Mouse (Mus musculus) heart, embryonic 13.5 days (tissue): ENCODE measurements around the gene Dync1i1. TPM values are rescaled to one million over a fixed set of nuclear protein-coding genes. Genes with fewer than 3 reads are reported as not detected.

Experiments used
- ATAC-seq: fragments of 200-750 bp; cut with Nextera tagmentation; 2 replicates; pipeline ENCODE4 v1.8.0; 2017; ENCODE audit warnings: moderate TSS enrichment; ENCODE audit not compliant: insufficient number of reproducible peaks, low FRiP score, low TSS enrichment; ENCODE audit errors: extremely low read depth
- H3K27ac ChIP-seq: fragments of 300-500 bp; sonication (generic); replicated peaks from 2 replicates; pipeline ENCODE4 v1.5.1; 2015; ENCODE audit warnings: moderate library complexity, mild to moderate bottlenecking, inconsistent platforms
- H3K27me3 ChIP-seq: fragments of 300-500 bp; sonication (generic); replicated peaks from 2 replicates; pipeline ENCODE4 v1.6.1; 2015; ENCODE audit warnings: mild to moderate bottlenecking, inconsistent platforms
- H3K36me3 ChIP-seq: fragments of 300-500 bp; sonication (generic); 2 replicates; pipeline ENCODE4 v1.6.1; 2015; ENCODE audit warnings: mild to moderate bottlenecking, inconsistent platforms
- H3K4me1 ChIP-seq: fragments of 300-500 bp; sonication (generic); 2 replicates; pipeline ENCODE4 v1.6.1; 2015; ENCODE audit warnings: inconsistent platforms
- H3K4me2 ChIP-seq: fragments of 300-500 bp; sonication (generic); 2 replicates; pipeline ENCODE4 v1.6.1; 2015; ENCODE audit warnings: inconsistent platforms, mild to moderate bottlenecking, moderate library complexity
- H3K4me3 ChIP-seq: fragments of 300-500 bp; sonication (generic); 2 replicates; pipeline ENCODE4 v1.5.1; 2015; ENCODE audit warnings: moderate library complexity, mild to moderate bottlenecking, inconsistent platforms
- H3K9ac ChIP-seq: fragments of 300-500 bp; sonication (generic); 2 replicates; pipeline ENCODE4 v1.6.1; 2015; ENCODE audit warnings: inconsistent platforms, mild to moderate bottlenecking, moderate library complexity
- H3K9me3 ChIP-seq: fragments of 300-500 bp; sonication (generic); 2 replicates; pipeline ENCODE4 v1.6.1; 2016; ENCODE audit warnings: inconsistent platforms
- WGBS: fragments of 180-500 bp; shearing (Covaris S2); methylation state at CpG from one replicate; pipeline ENCODE4 v1.1.7; 2015; ENCODE audit warnings: mixed read lengths; 5-methylcytosine and 5-hydroxymethylcytosine counted together
- polyA plus RNA-seq: library from polyadenylated mRNA; unstranded; fragments of >200 nt; fragmentation: Nextera tagmentation; extraction: Ambion mirVana; gene quantifications from 2 replicates; pipeline ENCODE4 v1.2.1, GENCODE M21; 2015

Dync1i1 gene
- polyA plus RNA-seq, 1 experiment from 2014 or later, result 3.4 TPM

DNA sequence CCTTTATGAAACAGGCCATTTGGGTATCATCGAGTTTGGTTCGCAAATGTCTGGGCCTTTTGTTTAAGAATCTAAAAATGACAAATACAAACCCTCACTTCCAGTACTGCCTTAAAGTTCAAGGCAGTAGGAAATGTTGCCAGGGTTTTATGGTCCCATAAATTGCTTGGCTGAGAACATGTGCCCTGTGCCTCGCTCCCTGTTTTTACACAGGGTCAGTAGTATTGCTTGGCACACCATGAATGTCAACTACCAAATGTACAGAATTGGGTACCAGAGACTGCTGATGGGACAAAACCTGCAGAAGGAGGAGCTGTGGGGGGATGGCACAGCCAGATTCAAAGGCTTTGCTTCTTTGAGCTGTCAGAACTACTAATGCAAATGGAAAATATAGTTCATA is 100.0 kb downstream of the Dync1i1 start:
- Histone ChIP-seq H3K36me3 (no peaks in the 10 kb centered on the region), H3K9ac (no peak overlapping the region), H3K27me3 (no peaks in the 10 kb centered on the region), H3K4me1 (0 out of 2 replicates have a peak, but pooled peaks cover 3% of the 10 kb centered on the region), H3K4me3 (no peak overlapping the region), H3K9me3 (no peaks in the 10 kb centered on the region), H3K4me2 (no peak overlapping the region), H3K27ac (no peak overlapping the region)
- WGBS, result 87% methylated on average over 3 of the region's 3 CpGs
- no peak for ATAC-seq

DNA sequence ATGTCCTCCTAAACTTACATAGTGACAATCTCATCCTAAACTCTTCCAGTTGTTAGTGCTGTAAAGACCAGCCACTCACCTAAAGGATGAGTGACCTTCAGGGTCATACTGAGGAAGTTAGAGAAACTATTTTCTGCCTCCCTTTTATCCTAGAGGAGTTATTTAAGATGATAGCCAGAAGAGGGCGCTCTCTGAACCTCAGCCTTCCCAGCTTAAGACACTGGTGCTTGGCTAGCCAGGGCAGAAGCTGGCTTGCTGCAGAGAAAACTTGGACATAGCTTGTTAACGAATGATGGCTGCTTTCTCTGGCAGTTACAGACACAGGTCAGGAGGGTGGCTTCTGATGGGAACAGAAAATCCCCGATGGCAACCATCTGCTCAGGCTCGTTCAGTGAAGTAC is 101.6 kb downstream of the Dync1i1 start:
- 0 out of 2 replicates have a peak, but pooled peaks cover 3% of the 10 kb centered on the region for H3K4me1 ChIP-seq
- WGBS, result 56% methylated on average over 4 of the region's 4 CpGs
- no peaks in the 10 kb centered on the region for H3K36me3 ChIP-seq
- H3K27ac ChIP-seq, result no peak overlapping the region
- H3K27me3 ChIP-seq, result no peaks in the 10 kb centered on the region
- H3K9ac ChIP-seq, result no peak overlapping the region
- ATAC-seq, result no peak
- H3K9me3 ChIP-seq, result no peaks in the 10 kb centered on the region
- no peak overlapping the region for H3K4me2 ChIP-seq
- H3K4me3 ChIP-seq, result no peak overlapping the region

DNA sequence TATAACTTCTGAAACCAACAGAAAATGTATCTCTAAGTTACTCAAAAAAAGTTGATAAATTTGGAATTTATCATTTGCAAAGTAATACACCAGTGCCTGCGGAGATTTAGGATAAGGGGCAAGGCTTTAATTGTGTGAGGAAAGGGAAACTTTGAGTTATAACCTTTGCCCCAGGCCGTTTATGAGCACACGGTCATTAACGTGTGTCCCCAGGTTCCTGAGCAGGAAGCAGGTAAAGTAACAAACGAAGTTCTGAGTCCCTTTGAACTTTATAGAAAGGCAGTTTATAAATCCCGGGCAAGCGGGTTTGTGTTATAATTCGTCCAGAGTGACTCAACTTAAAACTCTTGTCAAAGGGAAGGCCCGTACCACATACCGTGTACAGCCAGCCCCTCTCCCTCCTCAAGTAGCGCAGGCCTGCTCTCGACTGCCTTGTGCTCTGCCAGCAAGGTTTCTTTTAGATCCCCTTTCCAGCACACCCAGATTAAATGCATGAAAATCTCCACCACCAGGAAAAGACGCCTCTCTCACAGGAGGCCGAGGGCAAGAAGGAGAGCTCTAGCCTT is 103.1 kb downstream of the Dync1i1 start:
- WGBS, result 71% methylated on average over 14 of the region's 14 CpGs
- ATAC-seq, result no peak
- no peaks in the 10 kb centered on the region for H3K27me3 ChIP-seq

DNA sequence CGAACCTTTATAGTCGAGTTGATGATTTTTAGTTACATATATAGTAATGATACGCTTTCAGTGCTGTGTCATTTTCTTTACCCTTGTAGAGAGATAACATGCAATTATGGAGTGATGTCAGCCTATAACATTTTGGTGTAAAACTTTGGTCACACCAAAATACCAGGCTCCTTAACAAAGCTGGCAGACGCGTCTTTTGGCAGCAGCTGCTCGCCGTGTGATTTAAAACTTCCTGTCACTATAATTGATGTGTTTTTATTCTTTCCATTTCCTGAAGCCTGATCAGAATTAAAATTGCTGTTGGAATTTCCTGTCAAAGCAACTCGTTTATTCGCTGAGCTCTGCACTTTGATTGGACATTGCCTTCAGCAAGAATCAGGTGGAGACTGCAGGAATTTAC is 103.7 kb downstream of the Dync1i1 start:
- Histone ChIP-seq H3K9ac (no peak overlapping the region), H3K36me3 (no peaks in the 10 kb centered on the region), H3K27ac (no peak overlapping the region), H3K4me1 (0 out of 2 replicates have a peak, but pooled peaks cover 3% of the 10 kb centered on the region), H3K9me3 (no peaks in the 10 kb centered on the region), H3K27me3 (no peaks in the 10 kb centered on the region), H3K4me3 (no peak overlapping the region), H3K4me2 (no peak overlapping the region)
- WGBS, result 66% methylated on average over 9 of the region's 9 CpGs
- no peak for ATAC-seq

More for the DNA sequence above, 103.1 kb downstream of the Dync1i1 start:
- Histone ChIP-seq H3K4me1 (0 out of 2 replicates have a peak, but pooled peaks cover 3% of the 10 kb centered on the region), H3K9ac (no peak overlapping the region), H3K9me3 (no peaks in the 10 kb centered on the region), H3K4me2 (no peak overlapping the region), H3K27ac (no peak overlapping the region), H3K36me3 (no peaks in the 10 kb centered on the region), H3K4me3 (no peak overlapping the region)

DNA sequence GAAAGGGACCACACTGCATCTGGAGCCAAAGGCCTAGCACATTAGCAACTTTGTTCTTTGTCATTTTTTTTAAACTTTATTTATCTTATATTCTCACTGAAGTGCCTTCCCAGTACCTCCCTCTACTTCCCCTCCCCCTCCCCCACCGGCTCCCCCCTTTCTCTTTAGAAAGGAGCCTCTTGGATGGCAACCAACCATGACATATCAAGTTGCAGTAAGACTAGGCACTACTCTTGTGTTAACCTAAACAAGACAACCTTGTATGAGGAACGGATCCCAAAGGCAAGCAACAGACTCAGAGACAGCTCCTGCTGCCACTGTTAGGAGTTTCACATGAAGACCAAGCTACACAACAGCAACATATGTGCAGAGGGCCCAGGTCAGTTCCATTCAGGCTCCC is 105.3 kb downstream of the Dync1i1 start:
- H3K4me2 ChIP-seq, result no peak overlapping the region
- H3K9me3 ChIP-seq, result no peaks in the 10 kb centered on the region
- H3K36me3 ChIP-seq, result no peaks in the 10 kb centered on the region
- no peak overlapping the region for H3K9ac ChIP-seq
- no peak overlapping the region for H3K4me3 ChIP-seq
- ATAC-seq, result no peak
- H3K4me1 ChIP-seq, result 0 out of 2 replicates have a peak, but pooled peaks cover 3% of the 10 kb centered on the region
- no peak overlapping the region for H3K27ac ChIP-seq
- no peaks in the 10 kb centered on the region for H3K27me3 ChIP-seq
- 77% methylated on average over 2 of the region's 2 CpGs for WGBS

DNA sequence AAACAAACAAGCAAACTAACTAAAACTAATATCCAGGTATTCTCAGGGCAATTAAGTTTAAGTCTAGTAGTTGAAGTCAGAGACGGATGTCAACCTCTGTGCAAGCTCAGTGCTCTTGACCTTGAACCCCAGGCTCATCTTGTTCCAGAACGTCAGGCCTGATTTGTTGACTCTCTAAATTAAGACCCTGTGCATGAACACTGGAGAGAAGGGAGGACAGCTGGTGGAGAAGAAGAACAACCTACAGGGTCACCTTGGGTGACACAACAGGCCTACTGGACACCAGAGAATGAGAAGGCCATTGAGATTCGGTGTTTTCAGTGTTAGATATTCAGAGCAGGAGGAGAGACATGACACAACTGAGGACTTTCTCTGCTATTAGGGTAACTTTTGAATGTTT is 105.8 kb downstream of the Dync1i1 start:
- no peaks in the 10 kb centered on the region for H3K36me3 ChIP-seq
- no peak overlapping the region for H3K4me3 ChIP-seq
- no peak for ATAC-seq
- 72% methylated on average over 3 of the region's 3 CpGs for WGBS
- no peak overlapping the region for H3K9ac ChIP-seq
- H3K4me1 ChIP-seq, result 0 out of 2 replicates have a peak, but pooled peaks cover 3% of the 10 kb centered on the region
- no peak overlapping the region for H3K27ac ChIP-seq
- H3K27me3 ChIP-seq, result no peaks in the 10 kb centered on the region
- no peak overlapping the region for H3K4me2 ChIP-seq
- no peaks in the 10 kb centered on the region for H3K9me3 ChIP-seq

DNA sequence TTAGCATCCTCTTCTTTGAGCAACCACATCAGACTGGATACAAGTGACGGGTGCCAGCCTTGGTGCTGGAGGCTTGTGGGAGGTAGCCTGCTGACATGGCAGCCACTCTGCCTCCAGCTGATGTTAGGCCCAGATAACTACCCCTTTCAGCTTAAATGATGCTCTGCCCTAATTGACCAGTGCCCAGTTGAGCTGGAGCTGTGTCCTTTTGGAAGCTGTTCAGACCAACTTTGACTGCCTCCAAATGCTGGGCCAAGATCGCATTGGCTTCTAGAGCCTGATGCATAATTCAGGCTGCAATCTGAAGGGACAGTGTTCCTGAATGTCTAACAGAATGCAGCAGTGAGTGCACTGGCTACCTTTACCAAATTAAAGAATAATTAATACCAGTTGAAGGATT is 107.4 kb downstream of the Dync1i1 start:
- Histone ChIP-seq H3K27ac (no peak overlapping the region), H3K27me3 (no peaks in the 10 kb centered on the region), H3K4me3 (no peak overlapping the region), H3K9ac (no peak overlapping the region), H3K36me3 (no peaks in the 10 kb centered on the region), H3K4me1 (0 out of 2 replicates have a peak, but pooled peaks cover 3% of the 10 kb centered on the region), H3K9me3 (no peaks in the 10 kb centered on the region), H3K4me2 (no peak overlapping the region)
- WGBS, result 85% methylated on average over 2 of the region's 2 CpGs
- no peak for ATAC-seq

DNA sequence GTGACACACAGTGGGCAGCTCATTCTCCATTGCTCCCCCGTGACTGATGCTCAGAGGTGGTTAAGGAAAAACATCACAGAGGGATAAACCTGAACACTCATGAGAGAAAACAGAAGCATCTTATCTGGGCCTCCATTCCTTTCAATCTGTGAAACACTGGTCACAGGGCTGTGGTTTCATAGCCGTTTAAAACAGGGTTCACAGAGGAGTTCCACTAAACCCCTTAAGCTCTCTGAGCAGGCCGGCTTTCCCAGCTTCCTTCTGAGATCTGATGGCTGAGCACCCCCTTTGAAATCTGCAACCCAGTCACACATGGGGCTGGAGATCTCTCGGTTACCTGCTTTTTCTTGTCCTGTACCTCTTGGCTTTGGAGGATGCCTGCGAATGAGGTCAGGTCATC is 117.0 kb downstream of the Dync1i1 start:
- no peaks in the 10 kb centered on the region for H3K9me3 ChIP-seq
- WGBS, result 73% methylated on average over 5 of the region's 5 CpGs
- ATAC-seq, result no peak
- no peak overlapping the region for H3K4me3 ChIP-seq
- no peaks in the 10 kb centered on the region for H3K27me3 ChIP-seq
- no peak overlapping the region for H3K4me2 ChIP-seq
- H3K27ac ChIP-seq, result no peak overlapping the region
- no peaks in the 10 kb centered on the region for H3K4me1 ChIP-seq
- no peaks in the 10 kb centered on the region for H3K36me3 ChIP-seq
- no peak overlapping the region for H3K9ac ChIP-seq

DNA sequence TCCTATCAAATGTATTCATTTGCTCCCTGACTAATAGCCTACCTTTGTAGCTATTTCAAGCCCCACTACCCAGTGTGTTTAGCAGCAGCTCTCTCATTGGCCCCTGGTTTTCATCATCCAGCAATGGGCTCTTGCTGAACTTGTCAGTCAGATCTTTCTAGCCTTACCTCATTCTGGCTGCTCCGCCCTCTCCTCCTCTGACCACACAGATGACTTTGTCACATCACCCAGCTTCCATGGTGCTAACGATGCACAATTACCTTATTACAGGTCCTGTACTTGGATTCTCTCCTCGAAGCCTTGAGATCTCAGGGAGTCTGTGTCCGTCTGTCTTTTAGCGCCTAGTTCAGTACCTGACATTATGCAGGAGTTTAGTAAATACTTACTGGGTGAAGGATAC is 120.7 kb downstream of the Dync1i1 start:
- no peak for ATAC-seq
- Histone ChIP-seq H3K4me3 (no peak overlapping the region), H3K4me1 (no peaks in the 10 kb centered on the region), H3K9me3 (no peaks in the 10 kb centered on the region), H3K4me2 (no peak overlapping the region), H3K27me3 (no peaks in the 10 kb centered on the region), H3K27ac (no peak overlapping the region), H3K36me3 (no peaks in the 10 kb centered on the region), H3K9ac (no peak overlapping the region)
- WGBS, result 86% methylated on average over 5 of the region's 5 CpGs

DNA sequence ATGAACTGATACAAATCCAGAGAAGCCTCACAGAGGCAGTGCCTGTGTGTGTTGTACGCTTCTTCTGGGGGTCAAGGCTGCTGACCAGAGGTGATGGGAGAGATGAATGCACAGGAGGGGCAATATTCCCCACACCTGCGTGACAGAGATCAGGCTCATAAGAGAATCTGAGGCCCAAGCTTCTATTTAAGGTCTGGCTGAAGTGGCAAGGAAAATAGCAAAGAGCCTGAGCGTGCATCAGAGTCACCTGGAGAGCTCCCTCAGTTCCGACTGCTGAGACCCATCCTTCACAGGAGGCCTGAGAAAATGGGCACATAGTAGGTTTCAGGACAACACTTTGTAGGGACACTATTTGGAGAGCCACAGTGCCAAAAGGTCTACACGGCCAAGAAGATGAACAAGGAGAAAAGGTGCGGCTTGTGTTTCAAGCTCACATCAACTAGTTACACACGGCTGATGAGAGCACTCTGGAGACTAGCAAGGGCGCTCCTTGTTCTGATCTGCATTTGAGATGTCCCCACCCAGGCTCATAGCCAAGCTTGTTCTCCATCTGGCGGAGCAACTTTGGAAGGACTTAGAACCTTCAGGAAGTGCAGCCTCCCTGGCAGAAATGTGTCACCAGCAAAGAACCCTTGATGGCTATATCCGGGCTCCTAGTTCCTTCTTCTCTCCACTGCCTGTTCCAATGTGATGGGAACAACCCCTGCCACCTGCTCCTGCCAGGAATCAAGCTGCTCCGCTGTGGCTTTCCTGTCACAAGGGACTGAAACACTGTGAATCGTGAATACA is 128.8 kb downstream of the Dync1i1 start:
- 79% methylated on average over 12 of the region's 12 CpGs for WGBS
- no peak for ATAC-seq

DNA sequence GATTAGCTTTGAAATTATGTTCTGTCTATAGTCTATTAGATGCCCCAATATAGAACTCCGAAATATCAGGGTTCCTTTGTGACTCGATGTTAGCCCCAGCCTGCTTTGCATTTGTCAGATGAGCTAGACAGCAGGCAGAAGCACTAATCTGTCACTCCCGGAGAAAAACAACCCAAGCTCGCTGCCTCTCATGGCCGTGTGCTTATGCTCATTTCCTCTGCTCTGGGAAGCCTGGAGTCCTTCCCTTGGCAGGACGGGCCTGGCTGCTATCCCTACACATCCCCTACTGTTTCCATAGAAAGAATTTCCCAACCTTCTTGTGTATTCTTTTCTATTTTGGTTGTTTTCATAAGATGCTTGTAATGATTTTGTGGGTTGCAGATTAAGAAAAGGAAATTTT is 130.1 kb downstream of the Dync1i1 start:
- H3K9ac ChIP-seq, result no peak overlapping the region
- H3K27ac ChIP-seq, result no peak overlapping the region
- H3K4me1 ChIP-seq, result 0 out of 2 replicates have a peak, but pooled peaks cover 4% of the 10 kb centered on the region
- no peaks in the 10 kb centered on the region for H3K36me3 ChIP-seq
- H3K4me2 ChIP-seq, result no peak overlapping the region
- H3K4me3 ChIP-seq, result no peak overlapping the region
- H3K9me3 ChIP-seq, result no peaks in the 10 kb centered on the region
- WGBS, result 46% methylated on average over 6 of the region's 6 CpGs
- H3K27me3 ChIP-seq, result peaks cover 5% of the 10 kb centered on the region; the same call in 1 of the 2 replicates
- ATAC-seq, result no peak

More for the DNA sequence above, 128.8 kb downstream of the Dync1i1 start:
- Histone ChIP-seq H3K36me3 (no peaks in the 10 kb centered on the region), H3K9me3 (no peaks in the 10 kb centered on the region), H3K4me3 (no peak overlapping the region), H3K4me2 (no peak overlapping the region), H3K27ac (no peak overlapping the region), H3K9ac (no peak overlapping the region), H3K27me3 (peaks cover 2% of the 10 kb centered on the region; the same call in 1 of the 2 replicates), H3K4me1 (0 out of 2 replicates have a peak, but pooled peaks cover 4% of the 10 kb centered on the region)
